Mouse (Mus musculus): ENCODE measurements around the gene Myrf.
A peak's percentile ranks its signal among the peaks of the same experiment; 100 is the strongest.

Myrf gene

DNA sequence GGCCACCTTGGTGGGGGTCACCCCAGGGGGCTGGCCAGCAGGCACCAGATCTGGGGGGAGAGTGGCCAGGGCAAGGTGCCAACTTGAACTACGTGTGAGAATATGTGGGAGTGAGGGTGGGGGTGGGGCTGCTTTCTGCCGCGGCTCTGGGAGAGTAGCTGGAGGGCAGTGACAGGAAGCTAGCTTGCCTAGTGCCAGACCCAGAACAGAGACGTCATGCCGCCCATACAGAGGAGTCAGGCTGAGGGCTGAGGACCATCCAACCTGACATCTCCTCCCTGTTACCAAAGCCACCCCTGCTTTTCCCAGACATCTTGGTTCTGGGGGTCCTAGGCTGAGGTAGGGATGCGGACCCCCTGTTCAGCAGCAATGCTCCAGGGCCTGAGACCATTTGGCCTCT lies 6.6 kb upstream of the Myrf start:
- no peak for DNase-seq

GRCm38 (mm10) chr19:10244183-10244582 lies 3.6 kb upstream of the Myrf start:
- peak; percentile 44 to 45 for DNase-seq

DNA sequence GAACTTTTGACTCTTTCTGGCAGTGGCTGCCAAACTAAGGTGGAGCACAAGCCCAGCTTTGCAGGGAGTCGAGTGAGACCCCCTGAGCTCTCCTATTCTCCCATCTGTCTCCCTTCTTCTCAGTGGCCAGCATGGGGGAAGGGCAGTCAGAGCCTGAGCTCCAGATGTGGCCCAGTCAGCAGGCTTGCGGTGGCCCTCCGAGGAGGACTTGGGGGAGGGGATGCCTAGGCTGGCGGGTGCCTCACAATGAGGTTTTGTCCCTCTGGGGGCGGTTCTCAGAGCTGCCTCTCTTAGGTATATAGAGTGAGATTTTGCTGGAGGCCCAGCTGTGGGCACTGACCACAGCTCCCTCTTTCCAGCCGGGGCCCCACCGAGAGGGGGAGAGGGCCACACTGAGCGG lies 2.4 kb upstream of the Myrf start:
- no peak for DNase-seq

- no peak for DNase-seq
These were observed 434 bp downstream of the Myrf start for GRCm38 (mm10) chr19:10239975-10240653.

GRCm38 (mm10) chr19:10239419-10239818 lies 1.1 kb downstream of the Myrf start:
- DNase-seq: no peak

- peak; percentile 58 to 60 for DNase-seq
These were observed 2.1 kb downstream of the Myrf start for GRCm38 (mm10) chr19:10238477-10238876.

DNA sequence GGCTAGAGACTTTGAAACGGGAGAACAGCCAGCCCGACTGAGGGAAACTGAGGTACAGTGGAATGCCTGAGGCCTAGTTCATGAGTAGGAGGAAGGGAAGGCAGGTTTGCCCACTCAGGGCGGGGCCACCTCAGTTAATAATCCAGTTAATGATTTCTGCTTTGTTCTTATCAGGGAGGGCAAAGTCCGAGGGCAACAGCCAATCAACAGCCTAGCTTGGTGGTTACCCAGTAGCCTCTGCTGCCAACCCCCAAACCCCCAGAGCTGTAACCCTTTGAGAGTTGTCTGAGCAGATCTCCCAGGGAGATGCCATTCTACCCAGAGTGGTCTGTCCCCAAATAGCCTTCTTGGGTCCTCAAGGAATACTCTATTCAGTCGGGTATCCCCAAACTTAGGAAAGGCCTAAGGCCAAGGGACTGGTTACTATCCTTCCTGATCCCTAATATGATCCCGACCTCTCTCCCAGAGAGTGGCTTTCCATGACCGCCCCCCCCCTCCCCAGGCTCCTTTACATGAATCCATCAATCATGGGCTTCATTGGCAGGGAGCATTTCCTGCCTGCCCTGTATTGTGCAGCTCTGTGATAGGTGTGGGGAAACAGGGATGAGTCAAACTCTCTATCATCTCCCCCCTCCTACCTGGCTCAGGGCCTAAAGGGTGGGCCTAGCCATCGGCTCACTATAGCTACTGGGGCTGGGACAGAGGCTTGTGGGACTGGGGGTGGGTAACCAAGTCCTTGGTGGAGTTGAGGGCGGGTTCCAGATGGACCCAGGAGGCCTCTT lies 4.6 kb downstream of the Myrf start:
- no peak for DNase-seq

DNA sequence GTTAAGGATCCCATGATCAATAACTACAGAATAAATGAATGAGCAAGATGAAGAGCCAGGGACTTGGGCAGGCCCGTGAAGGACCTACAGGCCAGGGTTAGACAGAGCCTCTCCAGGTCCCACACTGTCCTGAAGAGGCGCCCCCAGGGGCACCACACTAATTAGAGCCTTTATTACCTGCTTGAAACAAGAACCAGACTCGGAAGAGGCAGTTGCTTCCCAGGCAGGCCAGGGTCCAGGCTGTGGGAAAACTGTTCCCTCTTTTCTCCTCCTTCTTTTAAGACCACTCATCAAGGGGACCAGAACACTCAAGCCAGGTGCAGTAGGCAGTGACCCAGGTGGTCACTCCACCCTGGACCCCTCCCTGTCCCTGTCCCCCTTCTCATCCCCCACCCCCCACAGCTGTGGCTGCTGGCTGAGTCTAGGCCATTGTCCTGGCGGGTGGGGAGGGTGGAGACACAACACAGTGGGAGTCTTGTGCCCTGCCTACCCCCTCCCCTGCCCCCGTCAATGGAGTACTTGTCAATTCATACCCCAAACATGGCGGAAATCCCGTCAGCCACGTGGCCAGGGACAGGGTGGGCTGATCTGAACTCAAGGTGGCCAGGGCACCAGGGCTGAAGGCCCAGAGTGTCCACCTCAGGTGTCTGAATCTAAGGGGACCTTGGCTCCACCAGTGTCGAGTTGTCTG lies 8.1 kb downstream of the Myrf start:
- DNase-seq: no peak

GRCm38 (mm10) chr19:10231871-10232270 lies 8.7 kb downstream of the Myrf start:
- no peak for DNase-seq

DNA sequence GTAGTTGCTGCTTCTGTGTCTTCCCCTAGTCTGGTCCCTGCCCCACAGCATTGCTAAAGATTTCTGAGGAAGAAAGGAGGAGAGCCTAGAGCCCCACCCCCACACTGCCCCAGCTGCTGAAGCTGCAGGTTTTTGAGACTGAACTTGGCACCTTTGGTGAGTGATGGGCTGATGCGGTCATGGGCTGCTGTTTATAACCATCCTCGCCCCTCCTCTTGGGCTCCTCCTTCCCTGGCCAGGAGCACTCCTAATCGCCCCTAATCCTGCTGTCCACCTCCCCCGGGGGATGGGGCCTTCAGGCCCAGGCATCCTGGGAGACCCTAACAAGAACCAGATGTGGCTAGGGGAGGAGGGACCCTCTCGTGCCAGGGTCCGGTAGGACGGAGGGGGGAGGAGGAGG lies 9.5 kb downstream of the Myrf start:
- DNase-seq: no peak

DNA sequence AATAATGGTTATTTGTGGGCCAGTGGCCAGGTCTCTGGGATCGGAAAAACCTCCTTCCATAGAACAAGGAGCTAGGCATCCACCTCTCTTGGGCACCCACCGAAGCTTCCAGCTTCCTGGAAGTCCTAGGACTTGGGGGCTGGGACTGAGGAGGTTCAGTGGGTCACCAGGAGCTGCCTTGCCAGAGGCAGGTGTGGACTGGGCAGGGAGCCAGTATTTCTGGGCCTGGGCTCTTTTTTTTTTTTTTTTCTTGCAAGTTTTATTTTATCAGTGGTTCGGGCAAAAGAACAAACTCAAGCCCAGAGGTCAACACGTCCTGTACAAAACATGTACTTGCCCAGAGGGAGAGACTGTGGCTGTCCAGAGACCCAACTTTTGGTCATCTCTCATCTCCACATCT lies 14.8 kb downstream of the Myrf start:
- DNase-seq: peak in 1 of 2 experiments; percentile 28

DNA sequence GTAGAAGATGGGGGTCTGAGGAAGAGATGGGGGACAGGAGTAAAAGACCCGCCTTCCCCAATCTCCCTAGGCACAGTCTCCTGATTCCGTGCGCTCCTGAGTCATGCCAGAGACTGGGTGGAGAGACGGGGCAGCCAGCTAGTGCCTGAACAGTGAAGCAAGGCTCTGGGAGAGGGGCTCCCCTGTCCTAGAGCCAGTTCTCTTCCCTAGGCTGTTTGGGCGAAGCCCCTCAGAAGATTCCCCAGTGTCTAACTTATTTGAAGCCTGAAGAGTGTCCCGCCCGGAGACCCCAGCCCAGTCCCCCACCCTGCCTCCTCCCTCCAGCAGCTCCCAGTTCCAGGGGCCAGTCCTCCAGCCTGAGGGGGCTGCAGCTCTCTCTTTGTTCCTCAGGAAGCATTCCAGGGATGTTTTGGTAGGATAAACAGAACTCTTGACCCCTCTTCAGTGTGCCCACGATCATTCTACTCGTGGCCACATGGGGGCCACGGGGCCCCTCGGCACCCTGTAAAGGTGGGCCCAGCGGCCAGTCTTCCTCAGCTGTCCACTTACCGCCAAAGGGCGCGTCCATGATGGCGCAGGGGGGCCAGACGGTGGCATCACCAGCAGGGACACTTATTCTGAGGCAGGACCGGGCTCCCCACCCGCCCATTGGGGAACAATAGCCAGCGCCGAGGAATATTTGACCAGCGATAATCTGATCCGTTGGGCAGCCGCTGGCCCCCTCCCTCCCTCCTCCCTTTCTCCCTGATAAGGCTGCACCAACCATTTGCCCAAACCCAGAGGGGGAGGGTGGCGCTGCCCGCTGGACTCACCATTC lies 15.7 kb downstream of the Myrf start:
- DNase-seq: no peak

DNA sequence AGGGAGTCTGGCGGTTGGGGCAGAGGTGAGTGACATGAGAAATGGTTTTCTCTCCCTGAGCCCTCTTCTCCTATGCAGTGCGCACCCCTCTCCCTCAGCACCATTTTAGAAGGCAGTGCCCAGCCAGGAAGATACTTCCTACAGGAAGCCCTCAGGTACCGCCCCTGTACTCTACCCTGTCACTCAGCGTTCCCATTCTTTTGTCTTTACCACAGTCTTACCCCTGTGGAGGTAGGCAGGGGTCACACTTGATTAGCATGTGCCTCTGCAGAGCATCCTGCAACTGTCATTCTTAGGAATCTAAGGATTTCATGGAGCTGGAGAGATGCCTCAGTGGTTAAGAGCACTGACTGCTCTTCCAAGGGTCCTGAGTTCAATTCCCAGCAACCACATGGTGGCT lies 17.0 kb downstream of the Myrf start:
- DNase-seq: no peak

- peak in 1 of 2 experiments; percentile 26 for DNase-seq
These were observed 17.9 kb downstream of the Myrf start for GRCm38 (mm10) chr19:10222656-10223055.

GRCm38 (mm10) chr19:10221585-10221984 lies 19.0 kb downstream of the Myrf start:
- no peak for DNase-seq

GRCm38 (mm10) chr19:10219593-10219992 lies 21.0 kb downstream of the Myrf start:
- DNase-seq: no peak

DNA sequence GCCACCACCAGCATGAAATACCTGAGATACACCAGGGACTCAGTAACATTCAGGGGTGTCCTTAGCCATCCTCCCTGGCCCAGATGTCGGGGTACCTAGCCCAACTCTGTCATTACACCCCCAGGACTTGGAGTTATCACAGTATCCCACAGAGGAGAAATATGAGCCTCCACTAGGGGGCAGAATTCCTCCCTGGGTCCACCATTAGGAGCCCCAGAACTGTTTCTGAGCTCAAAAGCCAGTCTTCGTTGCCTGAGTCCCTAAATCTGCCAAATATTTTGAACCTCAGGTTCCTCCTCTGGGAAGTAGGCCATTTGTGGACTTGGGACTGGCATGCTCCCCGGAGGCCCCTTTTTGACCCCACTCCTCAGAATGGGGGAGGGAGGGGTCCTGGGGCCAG lies 21.4 kb downstream of the Myrf start:
- DNase-seq: no peak

DNA sequence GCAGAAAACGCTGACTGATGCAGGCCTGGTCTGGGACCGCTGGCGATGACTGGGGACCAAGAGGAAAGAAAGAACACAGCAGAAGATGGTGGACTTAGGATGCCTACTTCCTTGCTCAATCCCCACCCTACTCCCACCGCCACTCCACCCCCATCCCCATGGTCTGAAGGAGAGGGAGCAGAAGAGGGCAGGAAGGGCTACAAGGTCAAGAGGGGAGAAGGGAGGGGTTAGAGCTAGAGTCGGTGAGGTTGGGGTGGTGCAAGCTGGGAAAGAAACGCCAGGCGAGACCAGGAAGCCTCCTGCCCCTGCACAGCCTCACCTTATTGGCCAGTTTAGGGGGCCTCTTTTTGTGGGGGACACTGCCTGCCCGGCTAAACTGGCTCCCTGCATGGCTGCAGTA lies 24.4 kb downstream of the Myrf start:
- DNase-seq: no peak

GRCm38 (mm10) chr19:10213796-10214471 lies 26.6 kb downstream of the Myrf start:
- no peak for DNase-seq

DNA sequence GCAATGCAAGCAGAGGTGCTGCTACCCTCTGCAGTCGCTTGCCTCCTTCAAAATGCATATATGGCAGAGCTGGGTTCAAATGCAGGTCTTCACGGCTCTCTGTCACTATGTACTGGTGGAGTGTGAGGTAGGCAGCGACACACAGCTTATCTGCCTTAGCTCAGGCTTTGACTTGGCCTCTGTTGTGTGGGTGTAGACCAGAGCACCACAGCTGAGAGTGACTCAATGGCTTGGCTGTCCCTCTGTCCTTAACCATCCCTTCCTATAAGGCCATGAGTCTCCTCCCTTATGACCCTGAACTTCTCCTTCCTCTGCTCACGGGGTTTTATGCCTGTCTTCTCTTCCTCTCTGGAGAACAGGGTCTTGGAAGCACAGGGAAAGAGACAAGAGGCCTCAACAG lies 29.7 kb downstream of the Myrf start:
- no peak for DNase-seq

- no peak for DNase-seq
These were observed 31.7 kb downstream of the Myrf start for GRCm38 (mm10) chr19:10208851-10209250.

DNA sequence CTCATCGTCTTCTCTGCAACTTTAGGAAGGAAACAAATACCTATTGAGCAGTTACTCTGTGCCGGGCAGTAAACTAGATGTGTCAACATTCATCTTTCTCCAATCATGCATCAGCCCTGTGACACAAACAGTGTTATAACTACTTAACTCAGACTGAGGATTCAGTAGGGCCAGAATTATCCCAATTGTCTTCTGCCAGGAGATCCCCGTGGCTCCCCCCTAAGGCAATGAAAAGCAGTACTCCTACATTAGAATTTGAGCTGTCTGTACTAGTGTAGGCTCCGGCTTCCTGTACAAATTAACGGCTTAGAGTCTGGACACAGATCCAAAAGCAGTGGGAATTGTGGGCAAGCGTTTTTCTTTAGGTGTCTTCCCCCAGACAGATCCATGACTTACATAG lies 35.5 kb downstream of the Myrf start:
- peak in 1 of 2 experiments; percentile 10 for DNase-seq

All from lung, adult 18-20 months (tissue).